Mouse (Mus musculus) G1E (cell line): ENCODE data around the gene Bcl9l.

ENCODE experiments used
- CTCF ChIP-seq: IDR thresholded peaks from 2 replicates; pipeline ENCODE4 v1.5.1; 2012; ENCODE audit warnings: low read depth, low read length, inconsistent platforms, mixed read lengths
- GATA1 ChIP-seq: IDR thresholded peaks from 2 replicates; pipeline ENCODE4 v1.6.1; 2012; ENCODE audit warnings: borderline replicate concordance, low read length, inconsistent platforms, mixed read lengths
- GATA2 ChIP-seq: IDR thresholded peaks from 2 replicates; pipeline ENCODE4 v1.6.1; 2012; ENCODE audit warnings: low read depth, low read length, inconsistent platforms, borderline replicate concordance
- POLR2AphosphoS5 ChIP-seq: IDR thresholded peaks from 2 replicates; pipeline ENCODE4 v1.6.1; 2012; ENCODE audit warnings: low read depth, low read length, inconsistent platforms; ENCODE audit not compliant: insufficient replicate concordance
- TAL1 ChIP-seq: conservative IDR thresholded peaks from 2 replicates; pipeline ENCODE4 v1.6.1; 2012; ENCODE audit warnings: low read depth, low read length, inconsistent platforms, mixed read lengths

- TF ChIP-seq GATA1 (no peak), CTCF (no peak), POLR2AphosphoS5 (no peak), GATA2 (no peak), TAL1 (no peak)
These were observed 20.7 kb upstream of the Bcl9l start for GRCm38 (mm10) chr9:44461950-44462349.
